Mouse (Mus musculus) stomach, embryonic 14.5 days (tissue): ENCODE measurements around the gene Ppp2r1b. TPM values are rescaled to one million over a fixed set of nuclear protein-coding genes. Genes with fewer than 3 reads are reported as not detected.

Source experiments
- ATAC-seq: fragments of 200-750 bp; cut with Nextera tagmentation; 2 replicates; pipeline ENCODE4 v1.8.0; 2017; ENCODE audit warnings: low read depth, moderate TSS enrichment; ENCODE audit not compliant: insufficient number of reproducible peaks, insufficient read depth, low FRiP score
- H3K27ac ChIP-seq: fragments of 300-500 bp; sonication (generic); 2 replicates; pipeline ENCODE4 v1.5.1; 2014; ENCODE audit warnings: mild to moderate bottlenecking, low read length, moderate library complexity, mixed read lengths
- H3K27me3 ChIP-seq: fragments of 300-500 bp; sonication (generic); 2 replicates; pipeline ENCODE4 v1.6.1; 2014; ENCODE audit warnings: low read length, control low read depth, mixed read lengths; ENCODE audit not compliant: control insufficient read depth, insufficient read depth
- H3K36me3 ChIP-seq: fragments of 300-500 bp; sonication (generic); 2 replicates; pipeline ENCODE4 v1.6.1; 2014; ENCODE audit warnings: mild to moderate bottlenecking, control low read depth, low read length, moderate library complexity, mixed read lengths; ENCODE audit not compliant: control insufficient read depth, insufficient read depth
- H3K4me1 ChIP-seq: fragments of 300-500 bp; sonication (generic); 2 replicates; pipeline ENCODE4 v1.6.1; 2014; ENCODE audit warnings: low read length, control low read depth, mixed read lengths; ENCODE audit not compliant: control insufficient read depth, insufficient read depth
- H3K4me2 ChIP-seq: fragments of 300-500 bp; sonication (generic); replicated peaks from 2 replicates; pipeline ENCODE4 v1.6.1; 2014; ENCODE audit warnings: low read depth, low read length, control low read depth
- H3K4me3 ChIP-seq: fragments of 300-500 bp; sonication (generic); 2 replicates; pipeline ENCODE4 v1.5.1; 2014; ENCODE audit warnings: low read depth, low read length, control low read depth
- H3K9ac ChIP-seq: fragments of 300-500 bp; sonication (generic); replicated peaks from 2 replicates; pipeline ENCODE4 v1.6.1; 2014; ENCODE audit warnings: low read depth, mild to moderate bottlenecking, control low read depth, low read length, moderate library complexity, mixed read lengths
- H3K9me3 ChIP-seq: fragments of 300-500 bp; sonication (generic); 2 replicates; pipeline ENCODE4 v1.6.1; 2016; ENCODE audit warnings: low read depth, low read length, control low read depth; ENCODE audit not compliant: control insufficient read depth
- WGBS: fragments of 180-500 bp; shearing (Covaris S2); extraction: QIAGEN DNeasy Blood & Tissue Kit; methylation state at CpG from one replicate; pipeline ENCODE4 v1.1.7; 2014; 5-methylcytosine and 5-hydroxymethylcytosine counted together
- polyA plus RNA-seq: library from polyadenylated mRNA; unstranded; fragments of >200 nt; fragmentation: Nextera tagmentation; extraction: Ambion mirVana; gene quantifications from 2 replicates; pipeline ENCODE4 v1.2.1, GENCODE M21; 2014

Gene Ppp2r1b
- 73.1 and 77.7 TPM in 2 replicates for polyA plus RNA-seq

GRCm38 (mm10) chr9:50845081-50845480 lies at the start of gene Ppp2r1b:
Ppp2r1b (plus strand) TSS chr9:50845301.
- WGBS = 96% methylated on average over 3 of the region's 3 CpGs
- H3K36me3 ChIP-seq = peaks cover 11% of the 10 kb centered on the region
- H3K4me2 ChIP-seq = no peak within 1 kb of the TSS
- H3K9me3 ChIP-seq = no peaks in the 10 kb centered on the region
- H3K27me3 ChIP-seq = no peaks in the 10 kb centered on the region
- no peak for ATAC-seq
- no peak within 1 kb of the TSS for H3K9ac ChIP-seq
- peaks cover 17% of the 10 kb centered on the region for H3K4me1 ChIP-seq
- no peak within 1 kb of the TSS for H3K4me3 ChIP-seq
- no peak within 1 kb of the TSS for H3K27ac ChIP-seq

- ATAC-seq = no peak
- no peaks in the 10 kb centered on the region for H3K27me3 ChIP-seq
- no peaks in the 10 kb centered on the region for H3K4me1 ChIP-seq
- no peak overlapping the region for H3K4me3 ChIP-seq
- WGBS = 90% methylated on average over 8 of the region's 8 CpGs
- peaks cover 29% of the 10 kb centered on the region for H3K36me3 ChIP-seq
- no peak overlapping the region for H3K9ac ChIP-seq
- H3K4me2 ChIP-seq = no peak overlapping the region
- no peaks in the 10 kb centered on the region for H3K9me3 ChIP-seq
- no peak overlapping the region for H3K27ac ChIP-seq
Measured at GRCm38 (mm10) chr9:50796776-50797175, 48.3 kb upstream of the Ppp2r1b start.

- no peak overlapping the region for H3K4me2 ChIP-seq
- WGBS = 94% methylated on average over 7 of the region's 7 CpGs
- peaks cover 26% of the 10 kb centered on the region for H3K36me3 ChIP-seq
- H3K4me1 ChIP-seq = no peaks in the 10 kb centered on the region
- no peaks in the 10 kb centered on the region for H3K9me3 ChIP-seq
- no peak overlapping the region for H3K27ac ChIP-seq
- ATAC-seq = no peak
- H3K27me3 ChIP-seq = no peaks in the 10 kb centered on the region
- H3K9ac ChIP-seq = no peak overlapping the region
- H3K4me3 ChIP-seq = no peak overlapping the region
Measured at GRCm38 (mm10) chr9:50797641-50798040, 47.5 kb upstream of the Ppp2r1b start.

DNA sequence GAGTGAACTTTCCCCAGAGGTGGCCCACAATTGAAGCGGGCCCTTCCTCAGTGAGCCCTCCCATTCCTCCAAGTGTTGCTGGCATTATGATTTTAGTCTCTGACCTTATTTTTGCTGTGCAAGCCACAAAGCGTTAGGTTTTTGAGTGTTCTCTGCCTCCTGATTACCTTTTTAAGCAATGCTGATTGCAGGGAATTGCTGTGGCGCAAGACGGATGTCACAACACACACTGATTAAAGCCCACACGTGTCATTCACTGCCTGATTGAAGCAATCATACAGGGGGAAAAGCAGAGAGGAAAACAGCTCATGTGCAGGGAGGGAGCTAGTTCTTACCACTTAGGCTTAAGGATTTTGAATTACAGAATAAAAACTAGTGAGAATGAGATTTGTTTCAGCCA lies 46.7 kb upstream of the Ppp2r1b start:
- Histone ChIP-seq H3K27me3 (no peaks in the 10 kb centered on the region), H3K4me1 (no peaks in the 10 kb centered on the region), H3K4me3 (no peak overlapping the region), H3K27ac (no peak overlapping the region), H3K4me2 (no peak overlapping the region), H3K36me3 (peaks cover 28% of the 10 kb centered on the region), H3K9me3 (no peaks in the 10 kb centered on the region), H3K9ac (no peak overlapping the region)
- no peak for ATAC-seq
- 87% methylated on average over 5 of the region's 5 CpGs for WGBS

DNA sequence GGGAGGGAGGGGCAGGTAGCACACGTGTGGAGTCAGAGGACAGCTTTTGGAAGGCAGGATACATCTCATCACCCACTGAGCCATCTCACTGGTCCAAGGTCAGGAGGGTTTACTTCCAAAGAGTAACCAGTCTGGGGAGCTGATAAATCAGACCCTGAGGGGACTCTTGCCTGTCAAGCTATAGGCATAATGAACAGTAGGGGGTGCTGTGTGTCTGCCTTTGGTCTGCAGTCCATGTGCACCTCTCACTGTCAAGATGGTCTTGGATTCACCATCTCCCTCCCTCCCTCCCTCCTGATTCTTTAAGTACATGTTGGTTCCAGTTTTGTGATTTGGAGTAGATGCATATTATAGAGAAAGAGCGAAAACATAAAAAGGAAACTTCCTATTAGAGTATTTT lies 44.1 kb upstream of the Ppp2r1b start:
- Histone ChIP-seq H3K9me3 (no peaks in the 10 kb centered on the region), H3K4me1 (no peaks in the 10 kb centered on the region), H3K36me3 (peaks cover 29% of the 10 kb centered on the region), H3K9ac (no peak overlapping the region), H3K4me2 (no peak overlapping the region), H3K27ac (no peak overlapping the region), H3K4me3 (no peak overlapping the region), H3K27me3 (no peaks in the 10 kb centered on the region)
- WGBS = 54% methylated on average over 2 of the region's 2 CpGs
- ATAC-seq = no peak

DNA sequence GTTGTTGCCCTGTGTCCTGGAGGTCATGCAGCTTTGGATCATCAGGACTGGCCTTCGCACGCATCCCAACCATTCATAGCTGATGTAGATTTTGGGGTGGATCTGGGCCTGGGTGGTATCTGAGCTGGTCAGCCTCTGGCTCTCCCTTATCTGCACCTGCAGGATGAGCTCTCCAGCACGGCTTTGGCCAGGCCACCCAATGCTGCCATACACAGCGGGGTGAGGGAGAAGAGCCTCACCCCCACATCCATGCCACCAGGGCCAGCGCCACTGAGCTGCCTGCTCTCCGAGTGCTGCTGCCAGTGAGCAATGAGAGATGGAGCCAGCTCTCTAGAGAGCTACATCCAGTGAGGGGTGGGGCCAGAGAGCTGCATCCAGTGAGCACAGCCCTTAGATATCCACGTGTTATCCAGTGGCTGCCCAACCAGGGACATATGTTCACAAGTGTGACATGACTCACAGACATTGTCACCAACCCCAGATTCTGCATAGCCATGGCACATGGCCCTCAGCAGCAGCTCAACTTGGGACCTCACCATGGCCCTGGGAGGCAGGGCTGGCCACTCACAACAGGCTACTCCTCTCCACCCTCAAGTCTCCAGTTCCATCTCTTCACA lies 41.9 kb upstream of the Ppp2r1b start:
- peak; percentile 79; the same call in 1 of the 2 replicates for ATAC-seq
- no peaks in the 10 kb centered on the region for H3K27me3 ChIP-seq
- peaks cover 40% of the 10 kb centered on the region for H3K36me3 ChIP-seq
- H3K27ac ChIP-seq = no peak overlapping the region
- H3K4me3 ChIP-seq = no peak overlapping the region
- WGBS = 89% methylated on average over 7 of the region's 7 CpGs
- no peak overlapping the region for H3K4me2 ChIP-seq
- no peaks in the 10 kb centered on the region for H3K4me1 ChIP-seq
- H3K9ac ChIP-seq = no peak overlapping the region
- no peaks in the 10 kb centered on the region for H3K9me3 ChIP-seq

- 83% methylated on average over 6 of the region's 6 CpGs for WGBS
- ATAC-seq = no peak
- H3K4me2 ChIP-seq = no peak overlapping the region
- no peaks in the 10 kb centered on the region for H3K9me3 ChIP-seq
- H3K9ac ChIP-seq = no peak overlapping the region
- no peaks in the 10 kb centered on the region for H3K4me1 ChIP-seq
- H3K36me3 ChIP-seq = peaks cover 40% of the 10 kb centered on the region
- H3K27ac ChIP-seq = no peak overlapping the region
- no peak overlapping the region for H3K4me3 ChIP-seq
- H3K27me3 ChIP-seq = no peaks in the 10 kb centered on the region
Measured at GRCm38 (mm10) chr9:50808471-50808870, 36.6 kb upstream of the Ppp2r1b start.

DNA sequence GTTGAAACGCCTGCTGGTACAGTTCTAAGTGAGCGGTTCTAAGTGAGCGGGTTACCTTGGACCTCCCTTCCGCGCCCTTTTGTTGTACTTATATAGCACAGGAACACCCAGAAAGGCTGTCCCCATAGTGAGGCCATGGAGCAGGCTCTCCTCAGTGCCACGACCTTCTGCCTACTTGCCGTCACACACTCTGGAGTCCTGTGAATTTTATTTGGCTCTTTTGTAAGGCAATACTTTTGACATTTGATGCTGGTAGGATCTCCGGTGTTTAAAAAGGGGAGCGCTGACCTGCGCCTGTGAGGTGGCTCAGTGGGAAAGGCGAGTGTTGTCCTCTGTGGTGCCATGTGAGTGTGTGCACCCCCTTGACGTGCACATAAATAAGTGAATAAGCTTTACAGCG lies 36.0 kb upstream of the Ppp2r1b start:
- Histone ChIP-seq H3K4me3 (no peak overlapping the region), H3K4me2 (no peak overlapping the region), H3K9ac (no peak overlapping the region), H3K9me3 (no peaks in the 10 kb centered on the region), H3K36me3 (peaks cover 44% of the 10 kb centered on the region), H3K4me1 (no peaks in the 10 kb centered on the region), H3K27ac (no peak overlapping the region), H3K27me3 (no peaks in the 10 kb centered on the region)
- 93% methylated on average over 13 of the region's 13 CpGs for WGBS
- no peak for ATAC-seq

DNA sequence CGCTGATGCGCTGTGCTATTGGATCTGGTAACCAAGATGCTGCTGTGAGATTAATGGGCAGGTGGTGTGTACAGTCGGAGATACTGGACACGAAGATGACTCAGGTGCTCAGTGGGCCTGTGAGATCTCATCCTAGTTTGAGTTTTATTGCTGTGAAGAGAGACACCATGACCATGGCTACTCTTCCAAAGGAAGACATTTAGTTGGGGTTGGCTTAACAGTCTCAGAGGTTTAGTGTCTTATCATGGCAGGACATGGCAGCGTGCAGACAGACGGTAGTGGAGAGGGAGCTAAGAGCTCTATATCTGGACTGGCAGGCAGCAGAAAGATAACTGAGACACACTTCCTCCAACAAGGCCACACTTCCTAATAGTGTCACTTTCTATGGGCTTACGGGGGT lies 33.9 kb upstream of the Ppp2r1b start:
- no peak overlapping the region for H3K4me2 ChIP-seq
- WGBS = 93% methylated on average over 7 of the region's 7 CpGs
- H3K9me3 ChIP-seq = no peaks in the 10 kb centered on the region
- no peaks in the 10 kb centered on the region for H3K27me3 ChIP-seq
- H3K4me1 ChIP-seq = no peaks in the 10 kb centered on the region
- H3K4me3 ChIP-seq = no peak overlapping the region
- H3K36me3 ChIP-seq = peaks cover 38% of the 10 kb centered on the region
- H3K9ac ChIP-seq = no peak overlapping the region
- no peak overlapping the region for H3K27ac ChIP-seq
- no peak for ATAC-seq
